Mouse (Mus musculus) spleen, adult 2 months (tissue): ENCODE data around the gene Rmnd5b. TPM values are rescaled to one million over a fixed set of nuclear protein-coding genes. Genes with fewer than 3 reads are reported as not detected.

Experiments used
- DNase-seq, 2 experiments: peaks; one replicate each; pipeline versions ENCODE4 v3.0.0 to v3.0.0-alpha.2; 2012 to 2021; ENCODE audit warnings: low spot score in 2 of 2, low read depth in 1 of 2
- H3K27ac ChIP-seq: fragments of 200-500 bp; 2 replicates; pipeline ENCODE4 v1.5.1; 2012; ENCODE audit warnings: low read length, inconsistent platforms; ENCODE audit not compliant: insufficient read depth
- H3K27me3 ChIP-seq: fragments of 200-500 bp; 2 replicates; pipeline ENCODE4 v1.6.1; 2012; ENCODE audit warnings: mild to moderate bottlenecking, moderate library complexity, low read length, inconsistent platforms; ENCODE audit not compliant: control insufficient read depth, insufficient read depth
- H3K36me3 ChIP-seq: fragments of 200-500 bp; 2 replicates; pipeline ENCODE4 v1.6.1; 2012; ENCODE audit warnings: mild to moderate bottlenecking, low read length, inconsistent platforms; ENCODE audit not compliant: control insufficient read depth, insufficient read depth
- H3K4me1 ChIP-seq: fragments of 200-500 bp; 2 replicates; pipeline ENCODE4 v1.6.1; 2011; ENCODE audit warnings: inconsistent platforms; ENCODE audit not compliant: control insufficient read depth, insufficient read depth, insufficient read length
- H3K4me3 ChIP-seq: fragments of 200-500 bp; 2 replicates; pipeline ENCODE4 v1.5.1; 2011; ENCODE audit warnings: mild to moderate bottlenecking, inconsistent platforms; ENCODE audit not compliant: insufficient read depth, insufficient read length; ENCODE audit errors: extremely low read depth
- CTCF ChIP-seq: fragments of 200-500 bp; IDR thresholded peaks from 2 replicates; pipeline ENCODE4 v1.5.1; 2011; ENCODE audit warnings: mild to moderate bottlenecking, inconsistent platforms; ENCODE audit not compliant: insufficient read depth, insufficient read length, insufficient replicate concordance; ENCODE audit errors: extremely low read depth
- POLR2A ChIP-seq: fragments of 200-500 bp; IDR thresholded peaks from 2 replicates; pipeline ENCODE4 v1.6.1; 2011; ENCODE audit warnings: low read depth, low read length, inconsistent platforms
- WGBS: fragments of 180-500 bp; shearing (Covaris S2); methylation state at CpG from one replicate; pipeline ENCODE4 v1.1.7; 2018; 5-methylcytosine and 5-hydroxymethylcytosine counted together
- polyA plus RNA-seq: library from polyadenylated mRNA; depleted of rRNA; stranded (reverse); fragments of >200 nt; gene quantifications from 2 replicates; pipeline ENCODE4 v1.2.3, GENCODE M21; 2012; rRNA removed

Gene Rmnd5b
- polyA plus RNA-seq: 71.2 and 87.4 TPM in 2 replicates

GRCm38 (mm10) chr11:51635525-51636322 lies at the start of gene Rmnd5b:
TSS of gene Rmnd5b (minus strand) at chr11:51635896.
- peak; percentile 81 to 83 for DNase-seq
- H3K27ac ChIP-seq: peak within 1 kb of the TSS; percentile 92
- TF ChIP-seq POLR2A (peak; percentile 39; the same call in 1 of the 2 replicates), CTCF (no peak)
- H3K4me3 ChIP-seq: peak within 1 kb of the TSS; percentile 61
- no peaks in the 10 kb centered on the region for H3K36me3 ChIP-seq
- H3K4me1 ChIP-seq: peaks cover 12% of the 10 kb centered on the region; the same call in 1 of the 2 replicates
- under 1% methylated on average over 55 of the region's 61 CpGs for WGBS
- no peaks in the 10 kb centered on the region for H3K27me3 ChIP-seq

GRCm38 (mm10) chr11:51681976-51682374 lies 46.3 kb upstream of the Rmnd5b start:
- no peak for DNase-seq
- no peaks in the 10 kb centered on the region for H3K27me3 ChIP-seq
- no peak overlapping the region for H3K4me3 ChIP-seq
- WGBS: 64% methylated on average over 8 of the region's 8 CpGs
- H3K4me1 ChIP-seq: no peaks in the 10 kb centered on the region; the same call in 1 of the 2 replicates
- H3K36me3 ChIP-seq: no peaks in the 10 kb centered on the region
- no peak overlapping the region for H3K27ac ChIP-seq
- TF ChIP-seq CTCF (no peak), POLR2A (no peak)

- Histone ChIP-seq H3K36me3 (no peaks in the 10 kb centered on the region), H3K27me3 (no peaks in the 10 kb centered on the region), H3K4me3 (no peak overlapping the region), H3K4me1 (no peaks in the 10 kb centered on the region; the same call in 1 of the 2 replicates), H3K27ac (no peak overlapping the region)
- DNase-seq: peak; percentile 71 to 87
- WGBS: 28% methylated on average over 13 of the region's 13 CpGs
- TF ChIP-seq POLR2A: no peak
- TF ChIP-seq CTCF: peak; percentile 93; the same call in 1 of the 2 replicates
These were observed 45.8 kb upstream of the Rmnd5b start for GRCm38 (mm10) chr11:51681324-51681975.

GRCm38 (mm10) chr11:51679466-51679865 lies 43.8 kb upstream of the Rmnd5b start:
- Histone ChIP-seq H3K4me3 (no peak overlapping the region), H3K27me3 (no peaks in the 10 kb centered on the region), H3K4me1 (no peaks in the 10 kb centered on the region; the same call in 1 of the 2 replicates), H3K36me3 (no peaks in the 10 kb centered on the region), H3K27ac (no peak overlapping the region)
- TF ChIP-seq CTCF (no peak), POLR2A (no peak)
- no peak for DNase-seq
- WGBS: 82% methylated on average over 3 of the region's 3 CpGs

GRCm38 (mm10) chr11:51677737-51678418 lies 42.2 kb upstream of the Rmnd5b start:
- 52% methylated on average over 6 of the region's 6 CpGs for WGBS
- Histone ChIP-seq H3K27ac (no peak overlapping the region), H3K4me1 (no peaks in the 10 kb centered on the region; the same call in 1 of the 2 replicates), H3K27me3 (no peaks in the 10 kb centered on the region), H3K36me3 (no peaks in the 10 kb centered on the region), H3K4me3 (no peak overlapping the region)
- DNase-seq: no peak
- TF ChIP-seq CTCF (no peak), POLR2A (no peak)

GRCm38 (mm10) chr11:51675386-51675785 lies 39.7 kb upstream of the Rmnd5b start:
- WGBS: 86% methylated on average over 5 of the region's 5 CpGs
- Histone ChIP-seq H3K4me1 (no peaks in the 10 kb centered on the region), H3K4me3 (no peak overlapping the region), H3K36me3 (no peaks in the 10 kb centered on the region), H3K27me3 (no peaks in the 10 kb centered on the region), H3K27ac (no peak overlapping the region)
- DNase-seq: no peak
- no peak for TF ChIP-seq POLR2A
- no peak for TF ChIP-seq CTCF
